Mouse (Mus musculus) liver, adult 2 months (tissue): ENCODE data around the gene Esd. TPM values are rescaled to one million over a fixed set of nuclear protein-coding genes. Genes with fewer than 3 reads are reported as not detected.

Source experiments
- DNase-seq: peaks from one replicate; pipeline ENCODE4 v3.0.0-alpha.2; 2011; ENCODE audit warnings: low read depth, low spot score; ENCODE audit errors: extremely low read depth
- H3K27ac ChIP-seq: fragments of 200-500 bp; replicated peaks from 2 replicates; pipeline ENCODE4 v1.5.1; 2012; ENCODE audit warnings: low read depth, mild to moderate bottlenecking, control low read depth, inconsistent platforms, low read length; ENCODE audit not compliant: insufficient read depth
- H3K27me3 ChIP-seq: fragments of 200-500 bp; 2 replicates; pipeline ENCODE4 v1.6.1; 2012; ENCODE audit warnings: mild to moderate bottlenecking, moderate library complexity, low read length, inconsistent platforms; ENCODE audit not compliant: control insufficient read depth, insufficient read depth
- H3K36me3 ChIP-seq: fragments of 200-500 bp; 2 replicates; pipeline ENCODE4 v1.6.1; 2012; ENCODE audit warnings: low read length, inconsistent platforms; ENCODE audit not compliant: control insufficient read depth, insufficient read depth
- H3K4me1 ChIP-seq: fragments of 200-500 bp; 2 replicates; pipeline ENCODE4 v1.6.1; 2011; ENCODE audit warnings: low read length; ENCODE audit not compliant: control insufficient read depth, insufficient read depth
- H3K4me3 ChIP-seq: fragments of 200-500 bp; 2 replicates; pipeline ENCODE4 v1.5.1; 2011; ENCODE audit warnings: low read depth, mild to moderate bottlenecking, control low read depth, low read length, moderate library complexity; ENCODE audit not compliant: insufficient read depth
- H3K79me2 ChIP-seq: fragments of 200-500 bp; 2 replicates; pipeline ENCODE4 v1.6.1; 2012; ENCODE audit warnings: inconsistent platforms, mild to moderate bottlenecking, low read length, moderate library complexity; ENCODE audit not compliant: control insufficient read depth, insufficient read depth
- H3K9ac ChIP-seq: fragments of 200-500 bp; 2 replicates; pipeline ENCODE4 v1.6.1; 2012; ENCODE audit warnings: low read depth, mild to moderate bottlenecking, control low read depth, inconsistent platforms, low read length
- CTCF ChIP-seq: fragments of 200-500 bp; IDR thresholded peaks from 2 replicates; pipeline ENCODE4 v1.5.1; 2011; ENCODE audit warnings: low read depth, low read length, control low read depth
- POLR2A ChIP-seq: fragments of 200-500 bp; IDR thresholded peaks from 2 replicates; pipeline ENCODE4 v1.6.1; 2011; ENCODE audit warnings: low read length, control low read depth; ENCODE audit not compliant: insufficient read depth; ENCODE audit errors: extremely low read depth
- WGBS: fragments of 180-500 bp; shearing (Covaris S2); methylation state at CpG from one replicate; pipeline ENCODE4 v1.1.7; 2018; 5-methylcytosine and 5-hydroxymethylcytosine counted together
- polyA plus RNA-seq: library from polyadenylated mRNA; depleted of rRNA; stranded (reverse); fragments of >200 nt; gene quantifications from 2 replicates; pipeline ENCODE4 v1.2.3, GENCODE M21; 2012
- total RNA-seq: library from RNA; depleted of rRNA; stranded (reverse); fragments of >200 nt; gene quantifications from 2 replicates; pipeline ENCODE4 v1.2.3, GENCODE M21; 2014

The Esd gene
- total and polyA plus RNA-seq, 2 experiments: 119 to 327 TPM

DNA sequence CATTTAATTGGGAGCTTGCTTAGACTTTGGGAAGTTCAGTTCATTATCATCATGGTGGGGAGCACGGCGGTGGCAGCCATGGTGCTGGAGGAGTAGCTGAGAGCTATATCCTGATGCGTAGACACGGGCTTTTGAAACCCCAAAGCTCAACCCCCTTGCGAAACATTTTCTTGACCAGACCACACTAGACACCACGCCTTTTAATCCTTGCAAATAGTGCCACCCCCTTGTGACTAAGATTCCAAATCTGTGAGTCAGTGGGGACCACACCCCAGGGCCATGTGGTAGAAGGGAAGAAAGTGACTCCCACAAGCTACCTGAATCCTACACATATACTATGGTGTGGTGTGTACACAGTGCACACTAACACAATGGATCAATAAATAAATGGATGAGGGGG lies 4.8 kb downstream of the Esd start:
- TF ChIP-seq POLR2A (no peak), CTCF (no peak)
- Histone ChIP-seq H3K36me3 (peaks cover 54% of the 10 kb centered on the region), H3K27ac (no peak overlapping the region), H3K79me2 (peaks cover 9% of the 10 kb centered on the region; the same call in 1 of the 2 replicates), H3K4me3 (no peak overlapping the region), H3K27me3 (no peaks in the 10 kb centered on the region), H3K9ac (no peak overlapping the region), H3K4me1 (peaks cover 16% of the 10 kb centered on the region)
- WGBS: 86% methylated on average over 6 of the region's 6 CpGs
- DNase-seq: no peak

DNA sequence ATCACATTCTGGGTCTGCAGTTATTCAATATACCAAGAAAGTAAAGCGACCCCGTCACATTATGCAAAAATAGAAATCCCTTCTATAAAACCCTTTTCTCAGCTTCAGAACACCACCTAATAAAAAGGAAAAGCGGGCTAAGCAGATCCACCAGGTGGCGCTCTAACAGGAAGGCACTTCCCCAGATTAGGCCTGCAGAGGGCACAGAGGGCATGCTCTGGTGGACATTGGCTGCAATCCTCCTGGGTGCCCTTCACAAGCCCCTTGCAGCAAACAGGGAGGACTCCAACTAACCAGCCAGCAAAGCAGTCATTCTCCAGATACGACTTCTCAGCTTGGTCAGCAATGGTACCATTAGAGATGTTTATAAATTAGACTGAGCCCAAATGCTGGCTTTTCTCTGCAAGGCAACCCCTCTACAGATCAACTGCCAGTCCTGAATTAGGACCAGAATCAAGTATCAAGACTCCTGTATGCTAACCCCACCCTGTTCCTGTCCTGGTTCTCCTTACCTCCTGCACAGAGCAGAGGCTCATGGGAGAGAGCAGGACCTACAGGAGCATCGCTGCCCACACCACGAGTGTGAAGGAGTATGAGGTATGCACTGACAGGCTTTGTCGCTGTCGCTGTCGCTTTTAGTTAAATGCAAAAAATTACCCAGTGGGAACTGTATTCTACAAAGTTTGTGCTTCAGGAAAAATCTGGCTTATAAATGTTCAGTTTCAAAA lies 32.3 kb downstream of the Esd start:
- DNase-seq: peak; percentile 48
- H3K9ac ChIP-seq: no peak overlapping the region
- no peak overlapping the region for H3K27ac ChIP-seq
- H3K4me1 ChIP-seq: no peaks in the 10 kb centered on the region
- no peaks in the 10 kb centered on the region for H3K79me2 ChIP-seq
- 61% methylated on average over 10 of the region's 10 CpGs for WGBS
- H3K27me3 ChIP-seq: no peaks in the 10 kb centered on the region
- peaks cover under 1% of the 10 kb centered on the region; the same call in 1 of the 2 replicates for H3K36me3 ChIP-seq
- TF ChIP-seq CTCF (peak; percentile 90), POLR2A (no peak)
- H3K4me3 ChIP-seq: no peak overlapping the region

- no peak overlapping the region for H3K9ac ChIP-seq
- H3K4me3 ChIP-seq: no peak overlapping the region
- no peaks in the 10 kb centered on the region for H3K4me1 ChIP-seq
- WGBS: 79% methylated on average over 1 of the region's 1 CpGs
- H3K27me3 ChIP-seq: no peaks in the 10 kb centered on the region
- no peaks in the 10 kb centered on the region for H3K79me2 ChIP-seq
- H3K27ac ChIP-seq: no peak overlapping the region
- no peak for DNase-seq
- TF ChIP-seq CTCF: no peak
- no peak for TF ChIP-seq POLR2A
- H3K36me3 ChIP-seq: peaks cover 7% of the 10 kb centered on the region; the same call in 1 of the 2 replicates
Measured at GRCm38 (mm10) chr14:74767892-74768291, 35.8 kb downstream of the Esd start.

DNA sequence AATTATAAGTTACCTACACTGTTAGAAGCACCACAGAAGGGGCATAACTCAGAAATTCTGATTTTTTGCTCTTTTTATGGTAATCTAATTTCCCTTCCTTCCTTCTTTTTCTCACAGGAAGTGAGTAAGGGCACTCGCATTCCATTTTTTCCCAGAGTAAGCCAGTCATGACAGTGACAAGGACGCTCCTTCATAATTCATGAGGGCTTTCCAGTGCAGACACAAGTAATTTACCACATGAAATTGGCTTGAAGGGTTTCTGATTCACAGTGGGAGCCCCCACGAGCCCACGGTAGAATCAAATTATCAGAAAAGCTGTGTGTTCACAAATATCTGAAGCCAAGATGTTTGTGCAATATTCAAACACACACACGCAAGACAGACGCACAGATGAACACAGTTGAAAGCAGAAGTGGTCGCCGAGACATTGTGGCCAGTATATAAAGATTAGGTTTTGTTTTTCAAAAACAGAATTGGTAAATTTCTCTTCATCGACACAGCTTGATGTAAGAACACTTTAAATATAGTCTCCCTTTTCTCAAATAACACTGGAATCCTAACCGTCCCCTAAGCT lies 42.0 kb downstream of the Esd start:
- Histone ChIP-seq H3K4me3 (no peak overlapping the region), H3K79me2 (no peaks in the 10 kb centered on the region), H3K9ac (no peak overlapping the region), H3K4me1 (no peaks in the 10 kb centered on the region), H3K36me3 (peaks cover 23% of the 10 kb centered on the region; the same call in 1 of the 2 replicates), H3K27ac (no peak overlapping the region), H3K27me3 (no peaks in the 10 kb centered on the region)
- no peak for DNase-seq
- no peak for TF ChIP-seq POLR2A
- no peak for TF ChIP-seq CTCF
- 81% methylated on average over 10 of the region's 10 CpGs for WGBS

DNA sequence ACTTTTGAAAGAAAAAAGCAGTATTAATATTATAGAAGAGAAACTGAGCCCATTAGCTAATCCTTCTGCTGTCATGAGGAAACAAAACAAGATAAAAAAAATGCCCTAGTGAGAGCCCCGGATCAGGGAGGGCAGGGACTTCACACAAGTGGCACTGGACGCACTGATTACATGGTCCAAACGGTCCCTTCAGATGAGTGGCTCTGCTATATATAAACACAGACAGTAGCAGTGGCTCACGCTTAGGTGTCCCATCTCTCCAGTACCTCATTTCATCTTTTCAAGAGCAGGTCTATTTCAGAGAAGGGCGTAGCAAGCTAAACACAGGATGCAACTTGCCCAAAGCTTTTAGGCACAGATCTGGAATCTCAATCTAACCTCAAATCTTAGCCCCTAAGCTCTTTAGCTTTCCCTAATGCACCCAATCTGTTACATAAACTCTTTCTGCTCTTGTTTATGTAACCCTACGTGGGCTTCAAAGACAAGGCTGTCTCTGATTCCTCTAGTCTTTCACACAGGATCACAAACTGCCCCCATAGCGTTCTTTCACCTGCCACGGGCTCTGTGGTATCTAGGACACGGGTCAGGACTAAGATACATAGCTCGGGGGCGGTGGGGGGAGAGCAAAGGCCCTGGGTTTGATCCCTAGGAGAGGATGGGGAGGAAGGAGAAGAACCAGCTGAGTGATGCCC lies 52.3 kb downstream of the Esd start:
- no peaks in the 10 kb centered on the region for H3K27me3 ChIP-seq
- TF ChIP-seq POLR2A: no peak
- no peak for TF ChIP-seq CTCF
- H3K79me2 ChIP-seq: no peaks in the 10 kb centered on the region
- no peaks in the 10 kb centered on the region for H3K4me1 ChIP-seq
- H3K4me3 ChIP-seq: no peak overlapping the region
- no peak overlapping the region for H3K9ac ChIP-seq
- H3K27ac ChIP-seq: no peak overlapping the region
- 95% methylated on average over 11 of the region's 11 CpGs for WGBS
- DNase-seq: no peak
- H3K36me3 ChIP-seq: peaks cover 26% of the 10 kb centered on the region
